Mouse (Mus musculus) heart, adult 8-10 months (tissue): ENCODE measurements around the gene Ankrd23. TPM values are rescaled to one million over a fixed set of nuclear protein-coding genes. Genes with fewer than 3 reads are reported as not detected.

Experiments
- microRNA-seq: library from miRNA; unstranded; fragments of <30 nt; microRNA quantifications from one replicate; pipeline ENCODE4 v1.2.0, GENCODE M21; 2022
- total RNA-seq, 4 experiments: library from RNA; stranded (reverse); gene quantifications; 2 replicates each; pipeline ENCODE4 v1.2.4; 2022

Ankrd23 gene
- total RNA-seq, 4 experiments from 2014 or later, result 251 to 540 (median 405) TPM

Small RNA genes lying within 50 kb of the gene (microRNA-seq; reads per million reads assigned to microRNA genes)
- gene Gm47280, result not detected

Other genes with a start within 250 kb of the Ankrd23 start
- 10 to 100 TPM in 2 of 4 experiments, 1 to 10 TPM in 2; 4.7 to 16.6 (median 9.9) TPM for gene Arid5a, start 229.2 kb downstream of the Ankrd23 start, total RNA-seq
- gene Kansl3, start 167.7 kb downstream of the Ankrd23 start, total RNA-seq, result 10 to 100 TPM; 46.9 to 76.4 (median 65.2) TPM
- gene Fer1l5, start 164.6 kb downstream of the Ankrd23 start, total RNA-seq, result not detected
- 10 to 100 TPM; 26.3 to 29.4 (median 27.8) TPM for gene Lman2l, start 91.6 kb downstream of the Ankrd23 start, total RNA-seq
- gene Cnnm4, start 65.3 kb downstream of the Ankrd23 start, total RNA-seq, result 1 to 10 TPM; 3.7 to 5.2 (median 4.7) TPM
- gene Cnnm3, start 25.0 kb downstream of the Ankrd23 start, total RNA-seq, result 10 to 100 TPM in 3 of 4 experiments, 1 to 10 TPM in 1; 8.6 to 16.3 (median 11.7) TPM
- 100 to 1,000 TPM; 132 to 332 (median 244) TPM for gene Gm42417, start 2.5 kb upstream of the Ankrd23 start, total RNA-seq
- gene Ankrd39, start 10.6 kb upstream of the Ankrd23 start, total RNA-seq, result 1 to 10 TPM; 5.4 to 8.2 (median 7.1) TPM
- 10 to 100 TPM; 10.8 to 13.4 (median 11.2) TPM for gene Sema4c, start 21.5 kb upstream of the Ankrd23 start, total RNA-seq
- under 1 TPM in 2 of 4 experiments, not detected in 2; 0.44 to 0.62 TPM for gene Fam178b, start 146.3 kb upstream of the Ankrd23 start, total RNA-seq
- 1,000 to 10,000 TPM; 1,794 to 2,512 (median 2,152) TPM for gene Cox5b, start 154.6 kb upstream of the Ankrd23 start, total RNA-seq
- gene 4933424G06Rik, start 173.3 kb upstream of the Ankrd23 start, total RNA-seq, result not detected
- 10 to 100 TPM; 84.9 to 97.9 (median 92.4) TPM for gene Actr1b, start 177.5 kb upstream of the Ankrd23 start, total RNA-seq
- gene Zap70, start 224.9 kb upstream of the Ankrd23 start, total RNA-seq, result under 1 TPM in 2 of 4 experiments, not detected in 2; 0.20 to 0.78 TPM